Mouse (Mus musculus): Measurements from ENCODE around the gene Myh1. TPM values are rescaled to one million over a fixed set of nuclear protein-coding genes. Genes with fewer than 3 reads are reported as not detected.

The Myh1 gene
- 0.04 TPM in 1 of 2 replicates, not detected in the other for polyA plus RNA-seq (2015; fragmentation: Nextera tagmentation; extraction: Ambion mirVana)

DNA sequence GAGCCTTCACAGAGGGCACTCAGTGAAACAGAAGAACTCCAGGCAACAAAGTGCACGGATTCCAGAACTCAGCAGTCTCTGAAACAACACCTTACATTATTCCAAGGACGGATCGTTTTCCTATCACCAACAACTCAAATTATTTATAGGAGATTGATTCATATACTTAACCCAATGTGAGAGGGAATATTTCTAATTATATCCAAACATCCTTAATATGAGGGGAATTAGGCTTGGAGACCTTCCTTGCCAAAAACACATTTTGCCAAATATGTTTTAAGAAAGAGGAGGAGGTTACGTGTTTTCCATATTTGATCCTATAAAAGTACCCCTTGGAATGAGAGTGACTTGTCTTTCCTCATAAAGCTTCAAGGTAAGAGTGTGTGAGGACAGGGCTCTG, at the start of gene Myh1:
Myh1 (plus strand) TSS at position 301 of the 400 bp plus-strand sequence.
- H3K27ac ChIP-seq (ENCODE audit: low read length): no peak within 1 kb of the TSS
- no peak for ATAC-seq
- H3K4me1 ChIP-seq (ENCODE audit: control insufficient read depth, insufficient read depth, low read length): no peaks in the 10 kb centered on the region
- H3K27me3 ChIP-seq (replicated peaks; ENCODE audit: control insufficient read depth, insufficient read depth, low read length): no peaks in the 10 kb centered on the region
- no peak within 1 kb of the TSS for H3K4me3 ChIP-seq (ENCODE audit: low read length)
- no peaks in the 10 kb centered on the region for H3K9me3 ChIP-seq (ENCODE audit: control insufficient read depth, low read length)
- H3K4me2 ChIP-seq (ENCODE audit: low read depth, low read length): no peak within 1 kb of the TSS
- no peaks in the 10 kb centered on the region for H3K36me3 ChIP-seq (ENCODE audit: control insufficient read depth, insufficient read depth, low read length)
- H3K9ac ChIP-seq (ENCODE audit: low read depth, low read length): no peak within 1 kb of the TSS
- WGBS: 80% methylated on average over 4 of the region's 4 CpGs

DNA sequence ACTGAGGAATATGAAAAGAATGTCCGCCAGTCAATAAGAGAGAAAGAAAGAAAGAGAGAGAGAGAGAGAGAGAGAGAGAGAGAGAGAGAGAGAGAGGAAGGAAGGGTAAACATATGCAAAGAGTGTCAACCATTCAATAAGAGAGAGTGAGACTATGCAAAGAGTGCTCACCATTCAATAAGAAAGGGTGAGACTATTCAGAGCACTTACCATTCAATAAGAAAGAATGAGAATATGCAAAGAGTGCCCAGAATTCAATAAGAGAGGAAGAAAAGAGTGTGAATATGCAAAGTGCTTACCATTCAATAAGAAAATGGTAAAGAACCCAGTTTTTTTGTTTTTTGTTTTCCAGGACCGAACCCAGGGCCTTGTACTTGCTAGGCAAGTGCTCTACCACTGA, 49.6 kb upstream of the Myh1 start:
- Histone ChIP-seq H3K27ac (ENCODE audit: low read length) (no peak overlapping the region), H3K4me3 (ENCODE audit: low read length) (no peak overlapping the region), H3K36me3 (ENCODE audit: control insufficient read depth, insufficient read depth, low read length) (no peaks in the 10 kb centered on the region), H3K4me2 (ENCODE audit: low read depth, low read length) (no peak overlapping the region), H3K9me3 (ENCODE audit: control insufficient read depth, low read length) (no peaks in the 10 kb centered on the region), H3K27me3 (replicated peaks; ENCODE audit: control insufficient read depth, insufficient read depth, low read length) (no peaks in the 10 kb centered on the region), H3K9ac (ENCODE audit: low read depth, low read length) (no peak overlapping the region), H3K4me1 (ENCODE audit: control insufficient read depth, insufficient read depth, low read length) (no peaks in the 10 kb centered on the region)
- WGBS: 92% methylated on average over 2 of the region's 2 CpGs
- no peak for ATAC-seq

DNA sequence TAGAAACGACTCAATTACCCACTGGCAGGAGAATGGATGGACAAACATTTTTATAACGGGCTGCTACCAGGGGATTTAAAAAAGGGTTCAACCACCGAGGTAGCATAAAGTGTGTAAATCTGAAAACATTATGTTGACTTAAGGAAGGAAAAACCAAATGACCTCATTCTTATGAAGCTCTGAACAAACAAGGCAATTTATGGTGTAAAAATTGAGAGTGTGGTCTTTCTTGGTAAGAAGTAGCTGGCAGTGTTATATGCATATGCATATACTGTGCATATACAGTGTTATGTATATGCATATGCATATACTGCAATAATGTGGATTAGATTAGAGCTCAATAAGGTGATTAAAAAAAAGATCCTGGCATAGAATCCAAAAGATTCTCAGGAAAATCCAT, 48.7 kb upstream of the Myh1 start:
- ATAC-seq: no peak
- WGBS: 59% methylated on average over 3 of the region's 3 CpGs

DNA sequence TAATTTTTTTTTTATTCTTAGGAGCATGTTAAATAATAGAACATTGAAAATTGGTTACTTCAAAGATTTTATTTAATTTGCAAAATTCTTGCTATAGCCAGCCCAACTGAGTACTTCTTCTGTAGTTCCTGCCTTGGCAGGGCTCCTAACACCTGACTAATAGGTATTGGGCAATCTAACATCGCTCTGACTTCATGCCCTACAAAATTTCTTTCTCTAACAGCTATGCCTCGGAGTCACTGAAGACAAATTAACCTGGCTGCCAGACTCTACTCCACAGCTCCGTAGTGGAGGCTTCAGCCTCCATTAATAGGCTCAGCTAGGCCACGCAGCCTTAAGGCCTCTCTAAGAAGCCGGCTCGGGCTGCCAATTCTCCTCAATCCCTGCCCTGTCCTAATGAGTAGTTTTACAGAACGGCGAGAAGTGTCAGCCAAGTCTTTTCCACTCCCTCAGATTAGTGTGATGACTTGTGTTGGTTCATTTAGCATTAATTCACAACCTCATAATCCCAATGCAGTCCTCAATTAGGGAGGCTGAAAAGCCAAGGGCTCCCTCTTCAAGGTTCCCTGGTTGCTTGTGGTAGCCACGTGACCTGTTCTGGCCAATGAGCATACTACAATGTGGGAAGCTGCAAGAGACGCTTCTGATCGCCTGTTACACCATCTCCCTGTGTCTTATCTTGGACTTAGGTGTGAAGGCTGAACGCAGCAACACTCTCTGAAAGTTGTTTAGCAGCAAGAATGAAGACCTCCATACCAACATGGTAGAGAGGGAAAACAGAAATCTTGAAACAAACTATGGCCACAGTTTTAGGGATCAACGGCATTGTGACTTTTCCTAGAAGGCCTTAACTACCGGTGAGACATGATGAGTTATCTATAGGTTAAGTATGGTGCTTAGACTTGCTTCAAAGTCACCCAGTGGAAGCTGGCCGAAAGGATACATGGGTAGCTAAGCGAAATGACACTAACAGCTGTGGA, 47.9 kb upstream of the Myh1 start:
- Histone ChIP-seq H3K27ac (ENCODE audit: low read length) (no peak overlapping the region), H3K9me3 (ENCODE audit: control insufficient read depth, low read length) (no peaks in the 10 kb centered on the region), H3K4me3 (ENCODE audit: low read length) (no peak overlapping the region), H3K4me2 (ENCODE audit: low read depth, low read length) (no peak overlapping the region), H3K36me3 (ENCODE audit: control insufficient read depth, insufficient read depth, low read length) (no peaks in the 10 kb centered on the region), H3K4me1 (ENCODE audit: control insufficient read depth, insufficient read depth, low read length) (no peaks in the 10 kb centered on the region), H3K9ac (ENCODE audit: low read depth, low read length) (no peak overlapping the region), H3K27me3 (replicated peaks; ENCODE audit: control insufficient read depth, insufficient read depth, low read length) (no peaks in the 10 kb centered on the region)
- ATAC-seq: no peak
- WGBS: 87% methylated on average over 16 of the region's 16 CpGs

More for the DNA sequence above, 48.7 kb upstream of the Myh1 start:
- H3K4me3 ChIP-seq (ENCODE audit: low read length): no peak overlapping the region
- H3K9me3 ChIP-seq (ENCODE audit: control insufficient read depth, low read length): no peaks in the 10 kb centered on the region
- no peaks in the 10 kb centered on the region for H3K27me3 ChIP-seq (replicated peaks; ENCODE audit: control insufficient read depth, insufficient read depth, low read length)
- H3K4me2 ChIP-seq (ENCODE audit: low read depth, low read length): no peak overlapping the region
- H3K4me1 ChIP-seq (ENCODE audit: control insufficient read depth, insufficient read depth, low read length): no peaks in the 10 kb centered on the region
- no peak overlapping the region for H3K27ac ChIP-seq (ENCODE audit: low read length)
- no peaks in the 10 kb centered on the region for H3K36me3 ChIP-seq (ENCODE audit: control insufficient read depth, insufficient read depth, low read length)
- no peak overlapping the region for H3K9ac ChIP-seq (ENCODE audit: low read depth, low read length)

DNA sequence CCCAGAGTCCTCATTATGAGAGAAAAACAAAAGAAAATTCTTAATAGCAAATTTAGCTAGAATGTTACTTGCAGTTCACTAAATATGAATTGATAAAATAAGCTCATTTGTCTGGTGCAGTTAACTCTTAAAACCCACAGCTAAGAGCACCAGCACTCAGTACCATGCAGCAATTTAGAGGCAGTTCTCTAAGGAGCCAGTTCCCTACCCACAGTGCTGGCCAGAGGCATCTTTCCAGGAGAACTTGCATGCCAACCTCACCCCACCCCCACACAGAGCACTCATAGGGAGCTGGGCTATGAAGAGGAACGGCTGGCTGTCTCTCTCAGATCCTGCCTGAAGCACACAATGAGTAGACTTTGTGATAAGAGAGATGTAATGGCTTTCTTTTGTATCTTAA, 46.7 kb upstream of the Myh1 start:
- no peak overlapping the region for H3K27ac ChIP-seq (ENCODE audit: low read length)
- H3K4me3 ChIP-seq (ENCODE audit: low read length): no peak overlapping the region
- H3K9me3 ChIP-seq (ENCODE audit: control insufficient read depth, low read length): no peaks in the 10 kb centered on the region
- no peak for ATAC-seq
- no peak overlapping the region for H3K9ac ChIP-seq (ENCODE audit: low read depth, low read length)
- 34% methylated on average over 1 of the region's 1 CpGs for WGBS
- H3K4me1 ChIP-seq (ENCODE audit: control insufficient read depth, insufficient read depth, low read length): no peaks in the 10 kb centered on the region
- H3K36me3 ChIP-seq (ENCODE audit: control insufficient read depth, insufficient read depth, low read length): no peaks in the 10 kb centered on the region
- no peaks in the 10 kb centered on the region for H3K27me3 ChIP-seq (replicated peaks; ENCODE audit: control insufficient read depth, insufficient read depth, low read length)
- no peak overlapping the region for H3K4me2 ChIP-seq (ENCODE audit: low read depth, low read length)

DNA sequence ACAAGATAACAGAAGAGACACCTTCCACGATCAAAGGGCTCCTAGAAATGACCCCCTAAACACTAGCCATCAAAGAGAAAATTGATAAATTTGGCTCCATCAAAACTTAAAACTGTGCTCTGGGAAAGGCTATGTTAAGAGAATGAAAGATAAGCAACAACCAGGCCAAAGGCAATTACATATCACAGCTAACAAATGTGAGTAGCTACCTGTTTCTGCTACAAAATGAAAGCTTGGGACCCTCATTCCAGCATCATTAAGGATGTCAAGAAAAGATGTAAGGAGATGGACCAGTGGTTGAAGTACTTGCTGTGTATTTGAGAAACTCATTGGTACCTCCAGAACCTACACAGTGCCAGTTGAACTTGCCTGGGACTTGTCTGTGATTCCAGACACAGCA, 46.0 kb upstream of the Myh1 start:
- no peaks in the 10 kb centered on the region for H3K4me1 ChIP-seq (ENCODE audit: control insufficient read depth, insufficient read depth, low read length)
- H3K9me3 ChIP-seq (ENCODE audit: control insufficient read depth, low read length): no peaks in the 10 kb centered on the region
- WGBS: 69% methylated on average over 1 of the region's 1 CpGs
- no peaks in the 10 kb centered on the region for H3K27me3 ChIP-seq (replicated peaks; ENCODE audit: control insufficient read depth, insufficient read depth, low read length)
- H3K27ac ChIP-seq (ENCODE audit: low read length): no peak overlapping the region
- ATAC-seq: no peak
- no peak overlapping the region for H3K9ac ChIP-seq (ENCODE audit: low read depth, low read length)
- no peaks in the 10 kb centered on the region for H3K36me3 ChIP-seq (ENCODE audit: control insufficient read depth, insufficient read depth, low read length)
- no peak overlapping the region for H3K4me3 ChIP-seq (ENCODE audit: low read length)
- no peak overlapping the region for H3K4me2 ChIP-seq (ENCODE audit: low read depth, low read length)

DNA sequence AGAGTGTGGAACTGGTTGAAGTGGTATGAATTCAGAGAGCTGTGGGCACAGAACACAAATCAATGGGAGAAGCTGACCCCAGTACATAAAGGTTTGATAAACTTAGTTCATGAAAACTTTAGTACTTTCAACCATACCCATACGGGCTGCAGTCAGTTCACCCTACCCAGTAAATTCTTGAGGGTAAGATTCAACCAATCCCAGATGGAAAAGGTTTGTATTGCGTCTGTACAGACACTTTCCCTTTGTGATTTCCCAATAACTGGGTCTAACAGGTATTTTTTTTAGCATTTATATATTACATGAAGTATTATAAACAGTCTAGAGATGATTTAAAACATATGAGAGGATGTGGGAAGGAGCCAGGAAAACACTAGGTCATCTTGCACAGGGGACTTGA, 44.2 kb upstream of the Myh1 start:
- Histone ChIP-seq H3K36me3 (ENCODE audit: control insufficient read depth, insufficient read depth, low read length) (no peaks in the 10 kb centered on the region), H3K9ac (ENCODE audit: low read depth, low read length) (no peak overlapping the region), H3K9me3 (ENCODE audit: control insufficient read depth, low read length) (no peaks in the 10 kb centered on the region), H3K4me2 (ENCODE audit: low read depth, low read length) (no peak overlapping the region), H3K27me3 (replicated peaks; ENCODE audit: control insufficient read depth, insufficient read depth, low read length) (no peaks in the 10 kb centered on the region), H3K4me3 (ENCODE audit: low read length) (no peak overlapping the region), H3K27ac (ENCODE audit: low read length) (no peak overlapping the region), H3K4me1 (ENCODE audit: control insufficient read depth, insufficient read depth, low read length) (no peaks in the 10 kb centered on the region)
- 76% methylated on average over 2 of the region's 2 CpGs for WGBS
- ATAC-seq: no peak

DNA sequence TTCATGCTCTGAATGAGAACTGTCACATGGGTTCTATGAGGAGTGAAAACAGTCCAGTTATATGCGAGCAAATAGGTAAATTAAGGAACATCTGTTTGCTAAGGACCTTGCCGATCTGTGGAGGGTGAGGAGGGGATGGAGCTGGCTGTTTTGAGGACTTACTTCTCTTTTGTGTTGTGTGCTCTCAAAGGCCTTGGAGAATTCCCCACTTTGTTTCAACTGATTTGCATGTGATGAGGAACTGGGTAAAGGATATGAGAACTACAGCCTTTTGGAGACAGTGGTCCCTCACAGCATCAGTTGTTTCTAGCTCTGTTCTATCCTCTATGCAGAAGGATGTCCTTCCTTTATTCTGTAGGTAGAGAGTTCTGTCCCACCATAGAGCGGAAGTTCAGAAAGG, 39.7 kb upstream of the Myh1 start:
- 86% methylated on average over 3 of the region's 3 CpGs for WGBS

DNA sequence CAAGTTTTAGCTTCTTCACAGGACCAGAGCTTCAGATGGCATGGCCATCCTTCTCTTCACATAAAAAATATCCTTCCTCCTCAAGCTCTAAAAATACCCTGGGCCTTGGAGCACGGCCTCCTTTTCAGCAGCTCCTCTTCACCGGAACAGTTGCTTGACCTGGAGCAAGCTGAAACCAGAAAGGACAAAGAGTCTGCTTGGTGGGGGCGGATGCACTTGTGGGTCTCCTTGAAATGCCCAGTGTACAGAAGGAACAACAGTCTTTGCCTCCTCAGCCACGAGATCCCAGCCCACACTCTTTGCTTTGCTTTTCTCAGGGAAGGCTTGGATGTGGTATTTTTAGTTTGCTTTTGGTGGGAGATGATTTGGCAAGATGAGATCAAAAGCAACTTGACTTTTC, 36.2 kb upstream of the Myh1 start:
- Histone ChIP-seq H3K4me1 (ENCODE audit: control insufficient read depth, insufficient read depth, low read length) (no peaks in the 10 kb centered on the region), H3K27me3 (replicated peaks; ENCODE audit: control insufficient read depth, insufficient read depth, low read length) (no peaks in the 10 kb centered on the region), H3K36me3 (ENCODE audit: control insufficient read depth, insufficient read depth, low read length) (no peaks in the 10 kb centered on the region), H3K4me2 (ENCODE audit: low read depth, low read length) (no peak overlapping the region), H3K27ac (ENCODE audit: low read length) (no peak overlapping the region), H3K9me3 (ENCODE audit: control insufficient read depth, low read length) (no peaks in the 10 kb centered on the region), H3K9ac (ENCODE audit: low read depth, low read length) (no peak overlapping the region), H3K4me3 (ENCODE audit: low read length) (no peak overlapping the region)
- ATAC-seq: no peak
- WGBS: 81% methylated on average over 4 of the region's 4 CpGs

More for the DNA sequence above, 39.7 kb upstream of the Myh1 start:
- Histone ChIP-seq H3K9ac (ENCODE audit: low read depth, low read length) (no peak overlapping the region), H3K27ac (ENCODE audit: low read length) (no peak overlapping the region), H3K27me3 (replicated peaks; ENCODE audit: control insufficient read depth, insufficient read depth, low read length) (no peaks in the 10 kb centered on the region), H3K4me3 (ENCODE audit: low read length) (no peak overlapping the region), H3K36me3 (ENCODE audit: control insufficient read depth, insufficient read depth, low read length) (no peaks in the 10 kb centered on the region), H3K4me2 (ENCODE audit: low read depth, low read length) (no peak overlapping the region), H3K9me3 (ENCODE audit: control insufficient read depth, low read length) (no peaks in the 10 kb centered on the region), H3K4me1 (ENCODE audit: control insufficient read depth, insufficient read depth, low read length) (no peaks in the 10 kb centered on the region)
- no peak for ATAC-seq

Measured in intestine, embryonic 16.5 days (tissue).